Mouse (Mus musculus) A20 (cell line): Measurements from ENCODE around the gene Usp29.

Experiments
- DNase-seq: peaks from one replicate; pipeline ENCODE4 v3.0.0-alpha.2; 2011; ENCODE audit warnings: low read depth, low spot score

Usp29 gene

DNA sequence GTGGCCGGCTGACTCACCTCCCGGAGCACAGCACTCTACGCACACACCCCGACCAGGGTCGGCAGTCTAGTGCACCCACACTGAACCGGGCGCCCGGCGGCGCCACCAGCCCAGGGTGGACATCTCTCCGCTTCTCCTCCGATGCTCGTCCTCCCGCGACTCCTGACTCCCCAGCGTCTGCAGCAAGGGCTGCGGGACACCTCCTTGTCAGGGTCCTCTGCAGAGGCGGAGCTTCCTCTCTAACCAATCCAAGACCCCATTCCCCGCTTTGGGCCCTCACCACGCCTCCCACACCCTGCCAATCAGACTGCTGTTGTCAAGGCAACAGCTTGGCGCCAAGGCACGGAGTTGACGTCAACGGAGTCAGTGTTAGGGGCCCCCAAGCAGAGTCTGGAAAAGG, at the start of gene Usp29, which contains the start of gene Peg3:
TSS of gene Usp29 (plus strand) at position 338 of the 400 bp plus-strand sequence.
TSS of gene Peg3 (minus strand) at position 191 of the 400 bp plus-strand sequence.
- DNase-seq = no peak

GRCm38 (mm10) chr7:6685511-6685910, 44.9 kb upstream of the Usp29 start:
- no peak for DNase-seq

- no peak for DNase-seq
These were observed 33.9 kb upstream of the Usp29 start, which contains the start of gene Zim1 for GRCm38 (mm10) chr7:6696241-6697045. Gene Zim1, minus strand, starts transcription at chr7:6696450.

GRCm38 (mm10) chr7:6699230-6699629, 31.1 kb upstream of the Usp29 start:
- no peak for DNase-seq

- DNase-seq = no peak
These were observed 22.9 kb upstream of the Usp29 start for GRCm38 (mm10) chr7:6707416-6708015.

GRCm38 (mm10) chr7:6708451-6709180, 21.8 kb upstream of the Usp29 start:
- no peak for DNase-seq

DNA sequence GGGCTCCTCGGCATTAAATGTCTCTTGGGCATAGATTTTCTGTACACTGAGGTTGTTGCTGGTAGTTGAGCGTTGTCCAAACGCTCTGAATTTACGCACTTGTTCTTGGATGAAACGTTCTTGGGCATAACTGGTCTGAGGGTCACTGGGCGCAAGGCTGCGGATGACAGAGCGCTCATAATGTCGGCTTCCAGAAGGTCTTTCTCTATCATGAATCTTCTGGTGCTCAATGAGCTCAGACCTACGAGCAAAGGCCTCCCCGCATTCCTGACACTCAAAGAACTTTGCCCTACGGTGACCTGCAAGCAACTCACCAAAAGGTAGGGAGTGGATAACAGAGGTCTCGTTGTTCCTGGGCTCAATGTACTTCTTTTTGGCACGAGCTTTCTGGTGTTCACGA, 21.0 kb upstream of the Usp29 start:
- DNase-seq = no peak

- no peak for DNase-seq
These were observed 2.8 kb upstream of the Usp29 start for GRCm38 (mm10) chr7:6727351-6728121.

GRCm38 (mm10) chr7:6728263-6728931, 2.0 kb upstream of the Usp29 start:
- no peak for DNase-seq

DNA sequence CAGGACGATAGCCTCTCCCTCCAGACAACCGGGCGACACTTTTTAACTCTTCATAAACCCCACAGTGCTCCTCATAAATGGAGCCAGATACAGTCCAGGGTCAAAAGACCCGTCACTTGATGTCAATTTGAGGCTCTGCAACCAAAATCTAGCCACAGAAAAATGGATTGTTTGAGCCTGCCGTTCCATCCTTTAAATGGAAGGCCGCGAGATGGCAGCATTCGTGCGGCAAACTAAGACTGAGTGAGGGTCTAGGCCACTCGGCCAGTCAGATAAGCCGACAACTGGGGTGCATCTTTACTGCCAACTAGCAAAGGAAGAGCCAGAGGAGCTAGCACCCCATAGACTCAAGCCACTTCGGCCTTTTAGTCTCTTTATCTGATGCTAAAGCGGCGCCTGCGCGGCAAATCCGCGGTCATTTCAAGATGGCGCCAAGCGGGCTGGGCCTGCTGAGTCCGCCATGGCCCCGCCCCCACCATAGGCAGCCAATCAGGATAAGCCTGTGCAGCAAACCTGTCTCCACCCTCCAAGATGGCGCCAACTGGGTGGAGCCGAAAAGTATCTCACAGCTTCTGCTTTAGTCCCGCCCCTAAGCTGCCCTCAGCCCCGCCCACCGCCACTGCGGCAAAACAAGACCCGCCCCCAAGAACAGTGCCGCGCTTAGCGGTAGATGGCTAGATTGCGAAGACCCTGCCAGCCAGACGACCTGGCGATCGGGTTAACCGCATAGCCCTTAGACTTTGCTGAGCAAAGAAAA, 1.1 kb upstream of the Usp29 start:
- DNase-seq = no peak

- DNase-seq = no peak
These were observed 423 bp downstream of the Usp29 start for GRCm38 (mm10) chr7:6730801-6731200.

DNA sequence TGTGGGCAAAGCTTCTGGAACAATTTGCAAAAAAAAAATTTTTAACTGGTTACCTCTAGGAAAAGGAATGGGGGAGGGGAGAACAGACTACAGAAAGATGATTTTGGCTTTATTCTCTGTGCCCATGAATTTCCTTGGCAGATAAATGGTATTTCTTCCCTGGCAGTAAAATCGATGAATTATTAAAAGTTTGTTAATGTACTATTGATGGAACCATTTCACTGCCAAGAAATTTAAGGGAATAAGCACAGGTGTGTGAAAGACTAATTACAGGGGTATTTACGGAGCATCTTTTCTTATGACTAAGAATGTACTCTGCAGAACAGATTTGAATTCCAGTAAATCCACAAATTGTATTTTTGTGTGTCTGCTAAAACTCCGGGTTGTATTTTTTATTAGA, 995 bp downstream of the Usp29 start:
- no peak for DNase-seq

GRCm38 (mm10) chr7:6731930-6732329, 1.6 kb downstream of the Usp29 start:
- no peak for DNase-seq

- DNase-seq = no peak
These were observed 5.7 kb downstream of the Usp29 start for GRCm38 (mm10) chr7:6736060-6736459.

GRCm38 (mm10) chr7:6744281-6744904, 14.0 kb downstream of the Usp29 start:
- no peak for DNase-seq

GRCm38 (mm10) chr7:6749196-6749595, 18.8 kb downstream of the Usp29 start:
- no peak for DNase-seq

DNA sequence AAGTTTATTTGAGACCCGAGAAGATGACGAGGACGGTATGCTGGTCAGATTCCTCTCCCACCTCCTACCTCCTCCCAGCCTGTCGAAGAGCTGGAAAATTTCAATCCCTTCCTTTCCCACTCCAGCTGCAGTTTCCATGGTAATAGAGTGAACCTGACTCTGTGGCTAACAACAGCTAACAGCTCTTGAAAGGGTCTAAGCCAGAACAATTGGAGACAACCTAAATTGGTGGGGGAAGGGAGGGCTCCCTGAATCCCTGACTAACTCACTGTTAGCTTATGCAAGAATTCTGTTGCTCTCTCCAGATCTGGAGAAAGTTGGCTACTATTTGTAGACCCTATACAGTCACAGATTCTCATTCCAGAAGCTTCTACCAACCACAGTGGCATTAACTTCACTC, 23.1 kb downstream of the Usp29 start:
- DNase-seq = no peak

- DNase-seq = no peak
These were observed 26.5 kb downstream of the Usp29 start for GRCm38 (mm10) chr7:6756777-6757291.

- DNase-seq = no peak
These were observed 29.3 kb downstream of the Usp29 start for GRCm38 (mm10) chr7:6759698-6760097.

GRCm38 (mm10) chr7:6760170-6760569, 29.8 kb downstream of the Usp29 start:
- no peak for DNase-seq
